Mouse (Mus musculus) frontal cortex, postnatal 36 days (tissue): ENCODE measurements at regions not wholly inside any gene's neighbourhood (a gene's known extent, or its start where the extent isn't known, plus 50 kb on each side); places are given as distances from the start of the nearest gene placed in this dataset.

Experiments
- DNase-seq, 2 experiments: peaks; one replicate each; pipeline ENCODE4 v3.0.0; 2022; ENCODE audit warnings: low spot score in 2 of 2

DNA sequence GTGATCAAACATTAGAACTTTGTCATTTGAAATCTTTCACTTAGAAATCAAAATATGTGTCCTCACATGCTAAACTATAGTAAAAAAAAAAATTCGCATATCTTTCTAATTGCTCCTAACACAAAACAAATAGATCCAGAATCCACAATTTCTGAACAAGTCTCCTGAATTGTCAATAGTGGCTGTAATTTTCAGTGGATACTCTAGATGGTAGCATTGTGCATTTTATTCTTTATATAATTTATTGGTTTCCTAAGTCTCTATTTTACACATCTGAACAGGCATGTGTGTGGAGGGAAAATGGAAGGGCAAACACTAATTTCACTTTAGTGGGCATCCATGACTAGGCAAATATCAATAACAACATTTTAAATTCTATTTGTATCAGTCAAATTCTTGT is 63.7 kb upstream of the Tnmd start:
- DNase-seq = no peak

DNA sequence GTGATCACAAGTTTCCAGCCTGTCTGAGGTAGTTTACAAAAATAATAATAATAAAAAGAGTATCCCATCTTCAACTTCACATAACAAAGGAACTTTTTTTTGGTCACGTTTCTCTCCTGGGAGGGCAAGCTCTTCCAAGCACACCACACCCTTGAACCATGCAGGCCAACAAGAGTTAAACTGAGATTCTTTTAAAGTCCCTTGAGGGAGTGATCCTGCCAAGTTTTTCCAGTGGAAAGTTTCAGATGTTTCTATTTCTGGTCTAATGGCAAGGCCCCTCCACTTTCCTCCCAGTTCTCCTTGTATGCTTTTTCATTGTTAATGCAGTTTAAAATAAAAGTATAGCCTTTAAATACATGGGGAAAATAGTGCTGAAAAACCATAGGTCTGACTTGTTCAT is 65.2 kb upstream of the Pcdh19 start:
- DNase-seq = no peak

DNA sequence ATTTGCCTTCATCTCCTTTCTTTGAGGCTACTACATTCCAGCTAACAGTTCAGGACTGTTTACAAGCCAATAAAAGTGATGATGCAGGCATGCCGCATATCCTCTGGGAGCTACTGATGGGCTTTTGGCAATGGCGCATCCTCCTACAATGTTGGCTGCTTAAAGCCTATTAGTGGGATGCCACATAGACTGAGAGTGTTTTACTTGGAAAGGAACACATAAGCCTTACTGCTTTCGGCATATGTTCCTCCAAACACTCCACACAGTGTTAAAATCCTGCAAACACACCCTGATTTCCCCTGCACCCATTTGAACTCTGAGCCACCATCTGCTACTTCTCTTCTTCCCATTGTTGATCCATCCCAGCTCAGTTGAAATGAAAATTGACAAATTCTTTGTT is 63.4 kb upstream of the Pcdh19 start:
- DNase-seq = peak in 1 of 2 experiments; percentile 6

DNA sequence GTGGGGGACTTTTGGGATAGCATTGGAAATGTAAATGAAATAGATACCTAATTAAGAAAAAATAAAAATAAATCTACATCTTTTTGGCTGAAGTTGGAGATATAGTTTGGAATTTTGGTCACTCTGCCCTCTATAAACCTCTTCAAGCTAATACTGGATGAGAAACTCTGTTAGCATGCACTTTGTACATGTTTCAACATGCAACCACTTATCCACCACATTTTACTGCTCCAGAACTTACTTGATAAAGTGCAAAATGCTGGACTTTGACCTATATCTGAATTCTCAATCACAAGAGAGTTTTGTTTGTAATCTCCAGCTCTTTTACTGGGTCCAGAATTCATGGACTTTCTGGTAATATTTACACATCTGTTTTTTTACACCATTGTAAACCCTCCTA is 54.7 kb upstream of the Pcdh19 start:
- no peak for DNase-seq

DNA sequence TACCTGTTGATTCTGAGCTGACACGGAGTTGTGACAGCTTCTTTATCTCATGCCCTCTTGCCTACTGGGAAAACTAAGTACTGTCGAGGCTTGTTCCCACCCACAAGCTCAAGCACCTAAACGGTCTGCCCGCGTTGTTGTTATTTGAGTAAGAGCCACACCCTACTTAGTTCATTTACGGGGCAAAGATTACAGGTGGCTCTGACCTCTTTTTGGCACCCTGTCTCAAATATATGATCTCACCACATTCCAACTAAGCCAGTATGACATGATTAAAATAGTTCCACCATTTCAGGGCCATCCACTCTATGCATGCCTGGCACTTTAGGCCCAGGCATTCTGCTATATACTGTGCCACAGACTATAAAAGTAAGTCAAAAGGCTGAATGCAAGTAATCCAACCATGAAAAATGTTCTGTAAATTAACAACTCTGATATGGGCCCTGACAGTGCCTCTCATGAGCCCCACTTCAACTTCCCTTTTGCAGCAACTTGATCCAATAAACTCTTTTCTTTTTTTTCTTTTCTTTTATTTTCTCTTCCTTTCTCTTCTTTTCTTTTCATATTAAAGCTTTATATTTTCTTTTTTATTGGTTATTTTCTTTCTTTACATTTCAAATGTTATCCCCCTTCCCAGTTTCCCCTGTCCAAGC is 50.3 kb upstream of the Pcdh19 start:
- DNase-seq = no peak
